ENCODE assay signal across 9 mouse cellular contexts in genomic region chr7:65073555-65073954, GRCm38 (mm10).
DNase-seq lines count a peak whose midpoint lies in the region; ATAC-seq and TF ChIP-seq lines count a peak whose summit lies in the region.
"Had no signal": no experiment of that assay in that cellular context is flagged by ENCODE, and none has a peak within 500 bp of the region (broad histone marks: within the 10 kb centered on the region; RNA-seq: fewer than 3 reads in every experiment).

No protein-coding gene starts in this region.

- H3K27ac ChIP-seq in intestine, embryonic 14.5 days (ENCODE audit: low read depth): no peak overlapping the region
- H3K27ac ChIP-seq in intestine, embryonic 16.5 days (ENCODE audit: low read length): no peak overlapping the region
- H3K27ac ChIP-seq in embryonic fibroblast, embryonic 13.5 days (ENCODE audit: insufficient read depth, low read length): no peak overlapping the region
- no peak overlapping the region for H3K27ac ChIP-seq in kidney, embryonic 14.5 days (ENCODE audit: low read depth, low read length)
- no peak overlapping the region for H3K27ac ChIP-seq in lung, embryonic 14.5 days (ENCODE audit: low read depth)
- H3K27ac ChIP-seq: liver, embryonic 13.5 days had no signal

- ATAC-seq in intestine, embryonic 14.5 days (replicated peaks; ENCODE audit: low FRiP score, low TSS enrichment, low read depth): 0 out of 2 replicates have a peak, but pooled peaks have one; percentile 15
- ATAC-seq in intestine, embryonic 16.5 days: no peak
- ATAC-seq in kidney, embryonic 14.5 days (ENCODE audit: low FRiP score, low TSS enrichment): peak; percentile 57
- peak; percentile 24; the same call in 1 of the 2 replicates for ATAC-seq in lung, embryonic 14.5 days (ENCODE audit: insufficient read depth)

- WGBS in intestine, embryonic 14.5 days: 36% methylated on average over 6 of the region's 6 CpGs
- WGBS in intestine, embryonic 16.5 days: 26% methylated on average over 6 of the region's 6 CpGs
- 36% methylated on average over 6 of the region's 6 CpGs for WGBS in kidney, embryonic 14.5 days
- 27% methylated on average over 6 of the region's 6 CpGs for WGBS in lung, embryonic 14.5 days

- DNase-seq in intestine, embryonic 14.5 days (ENCODE audit: low spot score): peak; percentile 83
- peak; percentile 75 to 82 for DNase-seq in adrenal gland, postnatal 36 days
- peak; percentile 65 for DNase-seq in lung, embryonic 14.5 days
- DNase-seq in retina, postnatal 7 days (ENCODE audit: low read depth, low spot score): peak; percentile 33
- DNase-seq in urinary bladder, postnatal 4 days (ENCODE audit: low spot score in 2 of 2): peak; percentile 21 to 72
- DNase-seq: liver, embryonic 13.5 days had no signal

- no peak overlapping the region for H3K4me2 ChIP-seq in intestine, embryonic 14.5 days (ENCODE audit: low read length)
- no peak overlapping the region for H3K4me2 ChIP-seq in intestine, embryonic 16.5 days (ENCODE audit: low read depth, low read length)
- no peak overlapping the region for H3K4me2 ChIP-seq in kidney, embryonic 14.5 days (replicated peaks; ENCODE audit: low read depth, low read length)
- H3K4me2 ChIP-seq in lung, embryonic 14.5 days: no peak overlapping the region
- H3K4me2 ChIP-seq: liver, embryonic 13.5 days had no signal

- no peaks in the 10 kb centered on the region for H3K27me3 ChIP-seq in intestine, embryonic 14.5 days (replicated peaks; ENCODE audit: control insufficient read depth, insufficient read depth, low read length)
- no peaks in the 10 kb centered on the region for H3K27me3 ChIP-seq in intestine, embryonic 16.5 days (replicated peaks; ENCODE audit: control insufficient read depth, insufficient read depth, low read length)
- H3K27me3 ChIP-seq in kidney, embryonic 14.5 days (ENCODE audit: control insufficient read depth, insufficient read depth, low read length): no peaks in the 10 kb centered on the region
- H3K27me3 ChIP-seq in lung, embryonic 14.5 days (ENCODE audit: insufficient read depth, low read length): no peaks in the 10 kb centered on the region
- H3K27me3 ChIP-seq: liver, embryonic 13.5 days had no signal

- TF ChIP-seq CTCF in embryonic fibroblast, embryonic 13.5 days (IDR thresholded peaks at IDR 0.05; ENCODE audit: borderline replicate concordance, insufficient read depth, low read length): peak; percentile 57; the same call in 1 of the 2 replicates
- peak; percentile 76 for TF ChIP-seq CTCF in lung, embryonic 14.5 days (IDR thresholded peaks at IDR 0.05; ENCODE audit: low read depth)

- no peaks in the 10 kb centered on the region for H3K4me1 ChIP-seq in intestine, embryonic 14.5 days (replicated peaks; ENCODE audit: control insufficient read depth, insufficient read depth, low read length)
- H3K4me1 ChIP-seq in intestine, embryonic 16.5 days (ENCODE audit: control insufficient read depth, insufficient read depth, low read length): no peaks in the 10 kb centered on the region
- no peaks in the 10 kb centered on the region for H3K4me1 ChIP-seq in embryonic fibroblast, embryonic 13.5 days (ENCODE audit: control insufficient read depth, insufficient read depth, low read length)
- H3K4me1 ChIP-seq in kidney, embryonic 14.5 days (ENCODE audit: control insufficient read depth, insufficient read depth, low read length): no peaks in the 10 kb centered on the region
- H3K4me1 ChIP-seq in lung, embryonic 14.5 days (ENCODE audit: insufficient read depth): no peaks in the 10 kb centered on the region
- H3K4me1 ChIP-seq: liver, embryonic 13.5 days had no signal

- H3K9me3 ChIP-seq in intestine, embryonic 14.5 days (ENCODE audit: control insufficient read depth, low read length): no peaks in the 10 kb centered on the region
- H3K9me3 ChIP-seq in intestine, embryonic 16.5 days (ENCODE audit: control insufficient read depth, low read length): no peaks in the 10 kb centered on the region
- H3K9me3 ChIP-seq in kidney, embryonic 14.5 days (ENCODE audit: control insufficient read depth, low read length): no peaks in the 10 kb centered on the region
- H3K9me3 ChIP-seq in lung, embryonic 14.5 days (ENCODE audit: low read depth, low read length): no peaks in the 10 kb centered on the region
- H3K9me3 ChIP-seq: liver, embryonic 13.5 days had no signal

- H3K36me3 ChIP-seq in intestine, embryonic 14.5 days (ENCODE audit: control insufficient read depth, insufficient read depth, low read length): no peaks in the 10 kb centered on the region
- H3K36me3 ChIP-seq in intestine, embryonic 16.5 days (ENCODE audit: control insufficient read depth, insufficient read depth, low read length): no peaks in the 10 kb centered on the region
- H3K36me3 ChIP-seq in kidney, embryonic 14.5 days (ENCODE audit: control insufficient read depth, insufficient read depth, low read length): no peaks in the 10 kb centered on the region
- no peaks in the 10 kb centered on the region for H3K36me3 ChIP-seq in lung, embryonic 14.5 days (ENCODE audit: insufficient read depth)
- H3K36me3 ChIP-seq: liver, embryonic 13.5 days had no signal

- H3K9ac ChIP-seq in intestine, embryonic 14.5 days (ENCODE audit: low read length): no peak overlapping the region
- H3K9ac ChIP-seq in intestine, embryonic 16.5 days (ENCODE audit: low read depth, low read length): no peak overlapping the region
- no peak overlapping the region for H3K9ac ChIP-seq in kidney, embryonic 14.5 days (ENCODE audit: low read depth, low read length)
- H3K9ac ChIP-seq in lung, embryonic 14.5 days: no peak overlapping the region
- H3K9ac ChIP-seq: liver, embryonic 13.5 days had no signal

- no peak for TF ChIP-seq POLR2A in embryonic fibroblast, embryonic 13.5 days (IDR thresholded peaks at IDR 0.05; ENCODE audit: low read depth, low read length)

- no peak overlapping the region for H3K4me3 ChIP-seq in intestine, embryonic 14.5 days (ENCODE audit: low read depth, low read length)
- H3K4me3 ChIP-seq in intestine, embryonic 16.5 days (ENCODE audit: low read length): no peak overlapping the region
- no peak overlapping the region for H3K4me3 ChIP-seq in embryonic fibroblast, embryonic 13.5 days (ENCODE audit: insufficient read depth, low read length)
- H3K4me3 ChIP-seq in kidney, embryonic 14.5 days (ENCODE audit: low read length): no peak overlapping the region
- no peak overlapping the region for H3K4me3 ChIP-seq in lung, embryonic 14.5 days (ENCODE audit: low read depth, low read length)
- H3K4me3 ChIP-seq: liver, embryonic 13.5 days had no signal

Comparison
In these comparisons a context has a peak if more than half of its experiments do, and no peak if none do; other contexts are left out.
1. DNase-seq: peak in every context shown above with its lines; median percentile 83 in intestine, embryonic 14.5 days; 78 in adrenal gland, postnatal 36 days; 65 in lung, embryonic 14.5 days; 46 in urinary bladder, postnatal 4 days; 33 in retina, postnatal 7 days.